Mouse (Mus musculus) liver, embryonic 14.5 days (tissue): ENCODE measurements around the gene Bcl11a. TPM values are rescaled to one million over a fixed set of nuclear protein-coding genes. Genes with fewer than 3 reads are reported as not detected.
A peak's percentile ranks its signal among the peaks of the same experiment; 100 is the strongest.

Experiments
- ATAC-seq: fragments of 200-750 bp; cut with Nextera tagmentation; 2 replicates; pipeline ENCODE4 v1.8.0; 2017; ENCODE audit warnings: moderate number of reproducible peaks, mild to moderate bottlenecking, moderate library complexity; ENCODE audit not compliant: insufficient read depth
- DNase-seq, 3 experiments: peaks; one replicate each; pipeline ENCODE4 v3.0.0-alpha.2; 2012 to 2013; ENCODE audit warnings: low read depth in 3 of 3, low spot score in 3 of 3
- H3K27ac ChIP-seq: fragments of 300-500 bp; sonication (generic); 2 replicates; pipeline ENCODE4 v1.5.1; 2014; ENCODE audit warnings: moderate library complexity, mild to moderate bottlenecking, control low read depth, inconsistent platforms
- H3K27me3 ChIP-seq: fragments of 300-500 bp; sonication (generic); 2 replicates; pipeline ENCODE4 v1.6.1; 2014; ENCODE audit warnings: mild to moderate bottlenecking, low read length, moderate library complexity; ENCODE audit not compliant: control insufficient read depth, insufficient read depth
- H3K36me3 ChIP-seq: fragments of 300-500 bp; sonication (generic); replicated peaks from 2 replicates; pipeline ENCODE4 v1.6.1; 2014; ENCODE audit warnings: low read depth; ENCODE audit not compliant: control insufficient read depth, insufficient read depth
- H3K4me1 ChIP-seq, 2 experiments: fragments of 200-500 bp in 1 of 2; fragments of 300-500 bp in 1 of 2; sonication (generic) in 1 of 2; replicated peaks; 2 replicates each; pipeline ENCODE4 v1.6.1; 2012 to 2014; ENCODE audit warnings: antibody characterized with exemption in 1 of 2, inconsistent platforms in 1 of 2, low read length in 1 of 2; ENCODE audit not compliant: control insufficient read depth in 2 of 2, insufficient read depth in 2 of 2
- H3K4me2 ChIP-seq: fragments of 300-500 bp; sonication (generic); 2 replicates; pipeline ENCODE4 v1.6.1; 2014; ENCODE audit warnings: low read depth, mild to moderate bottlenecking, control low read depth, moderate library complexity
- H3K4me3 ChIP-seq, 2 experiments: fragments of 200-500 bp in 1 of 2; fragments of 300-500 bp in 1 of 2; sonication (generic) in 1 of 2; 2 replicates each; pipeline ENCODE4 v1.5.1; 2012 to 2014; ENCODE audit warnings: low read depth in 2 of 2, low read length in 2 of 2, mild to moderate bottlenecking in 2 of 2, control low read depth in 1 of 2, inconsistent platforms in 1 of 2, moderate library complexity in 1 of 2; ENCODE audit not compliant: insufficient read depth in 1 of 2
- H3K9ac ChIP-seq: fragments of 300-500 bp; sonication (generic); replicated peaks from 2 replicates; pipeline ENCODE4 v1.6.1; 2014; ENCODE audit warnings: mild to moderate bottlenecking, control low read depth, moderate library complexity
- H3K9me3 ChIP-seq: fragments of 300-500 bp; sonication (generic); 2 replicates; pipeline ENCODE4 v1.6.1; 2016; ENCODE audit warnings: low read length, mixed read lengths; ENCODE audit not compliant: control insufficient read depth
- CTCF ChIP-seq: IDR thresholded peaks from 2 replicates; pipeline ENCODE4 v1.5.1; 2016; ENCODE audit warnings: antibody characterized with exemption, low read depth, control low read depth
- EP300 ChIP-seq: IDR thresholded peaks from 2 replicates; pipeline ENCODE4 v1.6.1; 2016; ENCODE audit warnings: antibody characterized with exemption, low read depth
- WGBS: fragments of 180-500 bp; shearing (Covaris S2); extraction: QIAGEN DNeasy Blood & Tissue Kit; methylation state at CpG from one replicate; pipeline ENCODE4 v1.1.7; 2014; ENCODE audit not compliant: insufficient replicate concordance; 5-methylcytosine and 5-hydroxymethylcytosine counted together
- polyA plus RNA-seq, 2 experiments: library from polyadenylated mRNA; depleted of rRNA in 1 of 2; stranded (reverse) in 1 of 2; unstranded in 1 of 2; fragments of >200 nt; fragmentation: Nextera tagmentation in 1 of 2; extraction: Ambion mirVana in 1 of 2; gene quantifications; 2 replicates each; pipeline versions ENCODE4 v1.2.1 to v1.2.3; 2012 to 2014

Bcl11a gene
- 10.9 and 13.0 TPM in 2 replicates for polyA plus RNA-seq (2012; rRNA removed)
- 29.4 and 33.0 TPM in 2 replicates for polyA plus RNA-seq (2014; fragmentation: Nextera tagmentation; extraction: Ambion mirVana)

GRCm38 (mm10) chr11:24077795-24078705, at the start of gene Bcl11a:
Gene Bcl11a, plus strand, starts transcription at chr11:24078056.
- Histone ChIP-seq H3K27me3 (peaks cover 11% of the 10 kb centered on the region), H3K9me3 (no peaks in the 10 kb centered on the region), H3K4me1 (peaks cover 4 to 9% of the 10 kb centered on the region in 2 experiments; a peak in 2 of 4 replicates), H3K4me2 (peak within 1 kb of the TSS; percentile 91), H3K4me3 (peak within 1 kb of the TSS; percentile 68 to 83), H3K36me3 (no peaks in the 10 kb centered on the region), H3K27ac (peak within 1 kb of the TSS; percentile 73), H3K9ac (peak within 1 kb of the TSS; percentile 70)
- ATAC-seq (peak; percentile 34; the same call in 1 of the 2 replicates), DNase-seq (no peak)
- under 1% methylated on average over 41 of the region's 51 CpGs for WGBS
- TF ChIP-seq EP300 (0 out of 2 replicates have a peak, but pooled peaks have one; percentile 15), CTCF (no peak)

- no peaks in the 10 kb centered on the region for H3K9me3 ChIP-seq
- H3K4me2 ChIP-seq: no peak overlapping the region
- H3K4me3 ChIP-seq: no peak overlapping the region
- DNase-seq: no peak
- ATAC-seq: no peak
- H3K36me3 ChIP-seq: no peaks in the 10 kb centered on the region
- H3K9ac ChIP-seq: no peak overlapping the region
- TF ChIP-seq EP300 (no peak), CTCF (no peak)
- H3K27me3 ChIP-seq: no peaks in the 10 kb centered on the region
- no peak overlapping the region for H3K27ac ChIP-seq
- WGBS: 59% methylated on average over 6 of the region's 6 CpGs
- no peaks in the 10 kb centered on the region for H3K4me1 ChIP-seq
Measured at GRCm38 (mm10) chr11:24044025-24044424, 33.8 kb upstream of the Bcl11a start.

DNA sequence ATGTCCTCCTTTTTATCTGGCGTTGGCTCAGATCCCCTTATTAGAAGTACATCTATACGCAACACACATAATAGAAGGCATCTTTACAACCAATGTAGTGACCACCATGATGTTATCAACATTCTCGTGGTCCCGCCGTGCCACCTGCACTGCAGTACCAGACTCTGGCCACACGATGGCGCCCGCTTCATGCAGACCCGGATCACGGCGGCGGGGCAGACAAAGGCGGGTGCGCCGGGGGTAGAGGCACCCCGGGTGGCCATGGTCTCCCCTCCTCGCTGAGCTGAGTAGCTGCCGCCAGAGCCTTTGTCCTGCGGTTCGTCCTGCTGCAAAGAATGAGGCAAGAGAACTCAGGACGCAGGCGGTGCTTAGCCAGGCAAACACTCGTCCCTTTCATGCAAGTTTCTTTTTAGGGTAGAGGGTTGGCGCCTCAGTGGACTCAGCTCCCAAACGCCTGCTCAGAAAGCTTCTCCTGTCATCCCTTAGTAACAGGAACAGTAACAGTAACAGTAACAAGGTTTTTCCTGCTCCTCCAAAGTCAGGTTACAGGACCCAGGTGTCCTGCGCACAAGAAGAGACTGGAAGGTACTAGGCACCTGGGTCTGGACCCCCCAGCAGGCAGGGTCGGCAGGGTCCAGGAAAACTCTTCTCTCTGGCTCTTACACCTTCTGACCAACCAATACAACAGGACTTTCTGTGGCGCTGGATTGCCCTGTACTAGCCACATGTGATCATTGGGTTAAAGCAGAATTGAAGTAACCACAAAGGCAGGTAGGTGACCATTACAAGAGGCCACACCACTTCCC, 28.4 kb upstream of the Bcl11a start:
- Histone ChIP-seq H3K4me2 (peak overlapping the region; percentile 55), H3K36me3 (no peaks in the 10 kb centered on the region), H3K4me1 (no peaks in the 10 kb centered on the region), H3K4me3 (peak overlapping the region; percentile 38 to 50), H3K9ac (no peak overlapping the region; the same call in 1 of the 2 replicates), H3K27me3 (no peaks in the 10 kb centered on the region; the same call in 1 of the 2 replicates), H3K27ac (no peak overlapping the region), H3K9me3 (no peaks in the 10 kb centered on the region)
- TF ChIP-seq EP300 (no peak), CTCF (peak; percentile 100)
- 5% methylated on average over 28 of the region's 28 CpGs for WGBS
- DNase-seq: peak; percentile 30 to 35 (median 30)
- no peak; the same call in 1 of the 2 replicates for ATAC-seq

DNA sequence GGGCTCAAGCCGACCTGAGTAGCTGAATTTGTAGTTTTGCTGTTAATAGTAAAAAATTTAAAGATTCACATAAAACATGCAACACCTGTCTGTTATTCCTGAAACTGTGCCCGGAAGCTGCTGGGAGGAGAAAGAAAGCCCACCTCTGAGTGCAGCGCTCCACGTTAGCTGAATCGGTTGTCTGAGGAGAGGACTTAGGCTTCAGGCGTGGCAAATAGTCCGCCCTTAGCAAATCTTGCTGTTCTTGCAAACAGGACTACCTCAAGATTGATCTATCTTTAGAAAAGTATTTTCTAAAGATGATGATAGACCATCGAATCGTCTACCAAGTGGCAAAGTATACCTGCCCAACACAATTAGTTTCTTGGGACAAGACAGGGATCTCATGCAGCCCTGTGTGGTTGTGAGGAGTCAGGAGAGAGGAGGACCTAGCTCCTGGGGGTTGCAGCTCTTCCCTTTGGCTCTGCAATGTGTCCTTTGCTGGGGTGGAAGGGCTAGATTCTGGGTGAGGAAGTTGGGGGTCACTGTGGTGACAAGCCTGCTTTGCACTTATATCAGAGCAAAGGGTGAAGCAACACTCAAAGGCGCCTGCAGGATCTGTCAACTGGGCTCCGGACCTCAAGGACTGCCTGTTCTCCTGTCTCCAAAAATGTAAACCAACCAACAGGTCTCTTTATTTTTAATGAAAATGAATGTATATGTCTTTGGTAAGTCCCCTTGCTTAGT, 27.7 kb upstream of the Bcl11a start:
- WGBS: 66% methylated on average over 11 of the region's 11 CpGs
- H3K9me3 ChIP-seq: no peaks in the 10 kb centered on the region
- no peak for ATAC-seq
- no peak for TF ChIP-seq CTCF
- TF ChIP-seq EP300: no peak
- no peaks in the 10 kb centered on the region for H3K4me1 ChIP-seq
- no peaks in the 10 kb centered on the region; the same call in 1 of the 2 replicates for H3K27me3 ChIP-seq
- H3K36me3 ChIP-seq: no peaks in the 10 kb centered on the region
- H3K27ac ChIP-seq: no peak overlapping the region
- no peak overlapping the region for H3K4me3 ChIP-seq
- no peak for DNase-seq
- no peak overlapping the region for H3K4me2 ChIP-seq
- H3K9ac ChIP-seq: no peak overlapping the region
